Mouse (Mus musculus) layer of hippocampus, adult 9-11 months (tissue): ENCODE measurements at regions not wholly inside any gene's neighbourhood (a gene's known extent, or its start where the extent isn't known, plus 50 kb on each side); places are given as distances from the start of the nearest gene placed in this dataset.

Experiments
- DNase-seq: peaks from one replicate; pipeline ENCODE4 v3.0.0; 2022

DNA sequence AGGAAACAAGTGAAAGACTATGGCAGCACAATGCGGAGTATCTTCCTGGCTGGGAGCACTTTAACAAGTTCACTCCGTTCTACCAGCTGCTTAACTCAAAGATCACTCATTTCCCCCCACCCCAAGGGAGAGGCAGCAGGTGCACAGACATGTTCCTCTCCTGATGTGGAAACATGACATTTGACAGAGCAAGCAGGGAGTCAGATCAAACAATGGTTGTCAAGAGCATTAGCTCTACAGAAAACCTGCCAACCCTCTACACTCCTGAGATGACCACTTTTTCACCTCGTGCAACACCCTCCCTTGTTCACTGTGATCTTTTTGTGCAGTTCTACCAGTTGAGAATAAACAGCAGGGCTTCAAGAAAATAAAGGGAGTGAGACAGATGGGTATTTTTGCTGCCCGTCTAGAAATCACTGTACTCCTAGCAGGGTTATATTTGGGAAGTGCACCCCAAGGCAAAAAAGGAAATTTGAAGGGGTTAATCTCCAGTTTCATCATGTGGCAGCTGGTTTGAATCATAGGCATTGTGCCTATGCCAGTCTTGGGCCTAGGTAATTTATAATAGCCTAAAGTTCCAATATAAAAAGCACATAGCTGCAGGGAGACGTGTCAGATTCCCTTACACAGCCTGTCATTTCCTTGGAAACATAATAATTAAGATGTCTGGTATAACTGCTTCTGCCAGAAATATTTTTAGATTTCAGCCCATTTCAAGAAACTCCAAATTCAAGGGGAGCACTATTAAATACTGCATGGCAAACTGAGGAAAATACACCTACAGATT, 210.5 kb upstream of the Epha6 start:
- peak; percentile 2 for DNase-seq

DNA sequence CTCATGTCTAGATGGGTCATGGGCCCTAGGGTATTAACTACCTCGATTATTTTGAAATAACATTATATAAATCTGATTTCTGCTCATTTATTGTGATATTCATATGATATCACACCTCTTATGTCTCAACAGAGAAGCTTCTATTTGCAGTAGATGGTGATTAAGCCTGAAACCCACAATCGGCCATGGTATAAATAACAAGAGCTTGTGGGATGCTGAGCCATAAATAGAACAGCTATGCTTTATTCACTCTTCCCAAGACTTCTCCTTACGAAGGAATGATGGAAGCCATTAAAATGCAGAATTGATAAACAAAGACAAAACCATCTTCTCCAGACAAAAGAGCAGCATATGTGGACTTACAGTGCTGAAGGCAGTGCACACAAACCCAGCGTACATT, 195.4 kb upstream of the Epha6 start:
- DNase-seq, result no peak
